Mouse (Mus musculus) lung, embryonic 16.5 days (tissue): ENCODE results near the gene C1ql4. TPM values are rescaled to one million over a fixed set of nuclear protein-coding genes. Genes with fewer than 3 reads are reported as not detected.
A peak's percentile ranks its signal among the peaks of the same experiment; 100 is the strongest.

Source experiments
- microRNA-seq: library from miRNA; unstranded; fragments of <30 nt; microRNA quantifications from one replicate; pipeline ENCODE4, GENCODE M21; 2016
- polyA plus RNA-seq: library from polyadenylated mRNA; unstranded; fragments of >200 nt; fragmentation: Nextera tagmentation; extraction: Ambion mirVana; gene quantifications from 2 replicates; pipeline ENCODE4 v1.2.1, GENCODE M21; 2015

C1ql4 gene
- polyA plus RNA-seq, 1 experiment from 2014 or later: not detected

Small RNAs within 50 kb of the gene (microRNA-seq; reads per million reads assigned to microRNA genes)
- 2.6 reads per million, percentile 6 among the genes with 10 or more reads in this experiment for gene Mir6960

Other genes starting within 250 kb of the C1ql4 start
- gene Kmt2d, start 216.6 kb downstream of the C1ql4 start, polyA plus RNA-seq: 11.9 and 12.7 TPM in 2 replicates
- gene Rhebl1, start 193.3 kb downstream of the C1ql4 start, polyA plus RNA-seq: 9.4 and 12.1 TPM in 2 replicates
- gene Dhh, start 189.3 kb downstream of the C1ql4 start, polyA plus RNA-seq: 1.4 and 2.4 TPM in 2 replicates
- gene Lmbr1l, start 169.6 kb downstream of the C1ql4 start, polyA plus RNA-seq: 15.7 and 17.3 TPM in 2 replicates
- 1,812 and 1,892 TPM in 2 replicates for gene Tuba1b, start 153.3 kb downstream of the C1ql4 start, polyA plus RNA-seq
- not detected in 2 replicates for gene Gm49450, start 134.3 kb downstream of the C1ql4 start, polyA plus RNA-seq
- gene Tuba1a, start 134.1 kb downstream of the C1ql4 start, polyA plus RNA-seq: 870 and 906 TPM in 2 replicates
- 226 and 230 TPM in 2 replicates for gene Tuba1c, start 57.9 kb downstream of the C1ql4 start, polyA plus RNA-seq
- 3.9 and 4.5 TPM in 2 replicates for gene Prph, start 32.6 kb downstream of the C1ql4 start, polyA plus RNA-seq
- gene Troap, start 13.2 kb downstream of the C1ql4 start, polyA plus RNA-seq: 39.5 and 41.1 TPM in 2 replicates
- gene Dnajc22, start 5.4 kb upstream of the C1ql4 start, polyA plus RNA-seq: 1.6 and 2.4 TPM in 2 replicates
- gene Spats2, start 38.1 kb upstream of the C1ql4 start, polyA plus RNA-seq: 27.1 and 30.1 TPM in 2 replicates
- gene Kcnh3, start 137.0 kb upstream of the C1ql4 start, polyA plus RNA-seq: 0.69 and 0.82 TPM in 2 replicates
- 131 and 135 TPM in 2 replicates for gene Mcrs1, start 164.1 kb upstream of the C1ql4 start, polyA plus RNA-seq
- gene Prpf40b, start 207.3 kb upstream of the C1ql4 start, polyA plus RNA-seq: 54.0 and 55.1 TPM in 2 replicates
- gene Fam186b, start 208.1 kb upstream of the C1ql4 start, polyA plus RNA-seq: 0.15 and 0.23 TPM in 2 replicates